Mouse (Mus musculus) midbrain, embryonic 12.5 days (tissue): ENCODE results near the gene Ecsit. TPM values are rescaled to one million over a fixed set of nuclear protein-coding genes. Genes with fewer than 3 reads are reported as not detected.
"Not testable (repeated sequence)": the region's sequence is repeated elsewhere in the genome, so short reads cannot be mapped to it uniquely, and the experiment has no call there.

Experiments
- ATAC-seq: fragments of 200-750 bp; cut with Nextera tagmentation; 2 replicates; pipeline ENCODE4 v1.8.0; 2017; ENCODE audit warnings: low read depth, moderate TSS enrichment, moderate library complexity; ENCODE audit not compliant: low FRiP score
- H3K27ac ChIP-seq: fragments of 300-500 bp; sonication (generic); replicated peaks from 2 replicates; pipeline ENCODE4 v1.5.1; 2016; ENCODE audit warnings: mild to moderate bottlenecking
- H3K27me3 ChIP-seq: fragments of 300-500 bp; sonication (generic); 2 replicates; pipeline ENCODE4 v1.6.1; 2016; ENCODE audit warnings: mild to moderate bottlenecking
- H3K36me3 ChIP-seq: fragments of 300-500 bp; sonication (generic); 2 replicates; pipeline ENCODE4 v1.6.1; 2016
- H3K4me1 ChIP-seq: fragments of 300-500 bp; sonication (generic); 2 replicates; pipeline ENCODE4 v1.6.1; 2016
- H3K4me2 ChIP-seq: fragments of 300-500 bp; sonication (generic); replicated peaks from 2 replicates; pipeline ENCODE4 v1.6.1; 2016; ENCODE audit warnings: mild to moderate bottlenecking, moderate library complexity
- H3K4me3 ChIP-seq: fragments of 300-500 bp; sonication (generic); 2 replicates; pipeline ENCODE4 v1.5.1; 2016; ENCODE audit warnings: mild to moderate bottlenecking
- H3K9ac ChIP-seq: fragments of 300-500 bp; sonication (generic); replicated peaks from 2 replicates; pipeline ENCODE4 v1.6.1; 2016; ENCODE audit warnings: mild to moderate bottlenecking, moderate library complexity
- H3K9me3 ChIP-seq: fragments of 300-500 bp; sonication (generic); 2 replicates; pipeline ENCODE4 v1.6.1; 2016; ENCODE audit warnings: mild to moderate bottlenecking
- WGBS: fragments of 180-500 bp; shearing (Covaris S2); methylation state at CpG from one replicate; pipeline ENCODE4 v1.1.7; 2016; 5-methylcytosine and 5-hydroxymethylcytosine counted together
- polyA plus RNA-seq: library from polyadenylated mRNA; unstranded; fragments of >200 nt; fragmentation: Nextera tagmentation; extraction: Ambion mirVana; gene quantifications from 2 replicates; pipeline ENCODE4 v1.2.1, GENCODE M21; 2016

The Ecsit gene
- polyA plus RNA-seq, 1 experiment from 2014 or later: 40.7 TPM

DNA sequence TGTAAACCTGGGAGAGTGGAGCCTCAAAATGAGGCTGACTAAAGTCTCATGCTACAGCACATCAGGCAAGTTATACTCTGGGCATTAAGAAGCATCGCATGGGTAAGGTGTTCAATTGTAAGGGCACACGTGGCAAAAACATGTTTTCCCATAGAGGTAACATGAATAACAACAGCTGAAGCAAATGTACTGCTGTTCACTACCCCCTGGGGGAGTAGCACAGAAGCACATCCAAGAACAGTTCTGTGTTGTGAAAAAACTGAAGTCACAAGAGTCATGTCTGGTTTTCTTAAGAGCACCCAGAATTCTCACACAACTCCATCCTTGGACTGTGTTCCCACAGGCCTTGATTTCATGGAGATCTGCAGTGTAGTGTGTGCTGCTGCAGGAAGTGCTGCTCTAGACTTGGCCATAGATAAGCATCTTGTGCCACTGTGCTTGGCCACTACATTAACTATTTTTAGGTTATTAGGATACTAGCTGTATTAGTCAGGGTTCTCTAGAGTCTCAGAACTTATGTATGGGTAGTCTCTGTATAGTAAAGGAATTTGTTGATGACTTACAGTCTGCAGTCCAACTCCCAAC lies 1.9 kb upstream of the Ecsit start:
- Histone ChIP-seq H3K4me1 (peaks cover 15% of the 10 kb centered on the region), H3K27ac (no peak overlapping the region), H3K4me2 (no peak overlapping the region), H3K36me3 (no peaks in the 10 kb centered on the region), H3K27me3 (no peaks in the 10 kb centered on the region), H3K9me3 (no peaks in the 10 kb centered on the region), H3K9ac (no peak overlapping the region), H3K4me3 (no peak overlapping the region)
- no peak for ATAC-seq
- WGBS: 81% methylated on average over 2 of the region's 2 CpGs

DNA sequence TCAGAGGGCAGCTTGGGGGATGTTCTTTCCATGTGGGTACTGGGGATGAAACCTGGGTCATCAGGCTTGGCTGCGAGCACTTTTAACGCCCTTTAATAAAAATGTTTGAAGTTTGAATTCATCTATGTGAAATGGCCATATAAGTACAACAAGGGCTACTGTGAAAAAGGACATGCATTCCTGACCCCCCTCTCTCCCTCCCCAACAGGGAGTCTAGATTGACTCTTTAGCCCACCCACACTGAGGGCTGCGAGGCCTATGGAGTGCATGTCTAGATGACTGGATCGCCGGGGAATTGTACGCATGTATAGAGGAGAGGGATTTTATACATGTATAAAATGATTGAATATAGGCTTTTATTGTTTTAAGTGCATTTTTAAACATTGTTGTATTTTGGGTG lies 774 bp upstream of the Ecsit start:
- Histone ChIP-seq H3K36me3 (no peaks in the 10 kb centered on the region), H3K27me3 (no peaks in the 10 kb centered on the region), H3K4me2 (peak overlapping the region; percentile 81), H3K27ac (no peak overlapping the region), H3K9ac (peak overlapping the region; percentile 70), H3K4me1 (peaks cover 15% of the 10 kb centered on the region), H3K4me3 (peak overlapping the region; percentile 73), H3K9me3 (no peaks in the 10 kb centered on the region)
- no peak for ATAC-seq
- WGBS: 78% methylated on average over 6 of the region's 6 CpGs

GRCm38 (mm10) chr9:22084667-22085021 lies 594 bp downstream of the Ecsit start:
- Histone ChIP-seq H3K9ac (peak overlapping the region; percentile 70), H3K4me1 (peaks cover 15% of the 10 kb centered on the region), H3K9me3 (no peaks in the 10 kb centered on the region), H3K36me3 (0 out of 2 replicates have a peak, but pooled peaks cover 4% of the 10 kb centered on the region), H3K4me2 (peak overlapping the region; percentile 81), H3K27ac (no peak overlapping the region), H3K4me3 (peak overlapping the region; percentile 73), H3K27me3 (no peaks in the 10 kb centered on the region)
- no peak for ATAC-seq
- 35% methylated on average over 4 of the region's 4 CpGs for WGBS

DNA sequence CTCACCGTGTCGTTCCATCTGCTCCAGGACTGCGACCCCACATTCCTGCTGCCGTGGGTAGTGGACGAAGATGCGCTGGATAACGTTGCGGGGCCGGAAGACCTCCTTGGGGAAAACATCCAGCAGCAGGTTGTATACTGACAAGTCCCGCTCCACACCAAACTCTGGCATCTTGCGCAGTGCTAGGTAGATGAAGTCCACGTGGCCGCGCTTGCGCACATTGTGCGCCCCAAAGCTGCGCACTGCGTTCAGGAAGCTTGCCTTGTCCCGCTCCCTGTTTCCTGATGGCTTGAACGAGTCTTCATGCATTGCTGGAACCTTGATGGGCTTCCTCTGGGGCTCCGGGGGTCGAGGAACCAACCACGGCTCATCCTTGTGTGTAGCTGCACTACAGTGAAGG lies 9.0 kb downstream of the Ecsit start:
- Histone ChIP-seq H3K27ac (no peak overlapping the region), H3K4me2 (no peak overlapping the region), H3K4me1 (no peaks in the 10 kb centered on the region), H3K27me3 (no peaks in the 10 kb centered on the region), H3K9ac (no peak overlapping the region), H3K9me3 (no peaks in the 10 kb centered on the region), H3K4me3 (no peak overlapping the region), H3K36me3 (peaks cover 44% of the 10 kb centered on the region)
- ATAC-seq: no peak
- WGBS: 93% methylated on average over 23 of the region's 23 CpGs

DNA sequence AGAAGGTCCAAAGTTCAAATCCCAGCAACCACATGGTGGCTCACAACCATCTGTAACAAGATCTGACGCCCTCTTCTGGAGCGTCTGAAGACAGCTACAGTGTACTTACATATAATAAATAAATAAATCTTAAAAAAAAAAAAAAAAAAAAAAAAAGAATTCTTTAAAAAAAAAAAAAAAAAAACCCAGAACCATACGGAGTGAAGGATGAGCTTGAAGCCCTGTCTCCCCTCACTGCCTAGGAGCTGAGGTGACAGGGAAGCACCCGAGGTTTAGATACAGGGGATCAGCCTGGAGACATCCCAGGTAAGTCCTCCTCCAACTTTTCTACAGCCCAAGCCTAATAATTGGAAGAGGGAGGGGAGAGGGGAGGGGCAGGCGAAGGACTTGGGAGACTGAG lies 9.5 kb downstream of the Ecsit start:
- 81% methylated on average over 5 of the region's 5 CpGs for WGBS
- not testable (repeated sequence) for H3K9ac ChIP-seq, H3K4me1 ChIP-seq, H3K27ac ChIP-seq, H3K9me3 ChIP-seq, H3K27me3 ChIP-seq, H3K4me2 ChIP-seq, H3K4me3 ChIP-seq, ATAC-seq
- H3K36me3 ChIP-seq: peaks cover 44% of the 10 kb centered on the region

DNA sequence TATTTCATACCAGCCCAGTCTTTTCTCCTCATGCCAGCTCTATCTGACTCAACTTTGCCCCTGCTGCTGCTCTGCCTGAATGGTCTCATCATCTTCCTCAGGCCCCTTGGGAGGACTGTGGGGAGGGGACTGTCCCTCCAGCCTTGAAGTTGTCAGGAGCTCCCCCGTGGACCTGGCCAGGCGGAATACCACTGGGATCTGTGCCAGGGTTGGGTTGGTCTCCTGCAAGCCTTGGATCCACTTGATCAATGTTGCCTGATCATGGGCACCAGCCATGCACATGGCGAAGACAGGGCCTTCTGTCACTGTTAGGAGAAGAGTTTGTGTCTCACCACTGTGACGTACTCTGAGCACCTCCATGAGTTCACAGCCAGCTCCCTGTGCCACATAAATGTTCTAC lies 13.0 kb downstream of the Ecsit start:
- Histone ChIP-seq H3K27ac (no peak overlapping the region), H3K27me3 (no peaks in the 10 kb centered on the region), H3K36me3 (peaks cover 45% of the 10 kb centered on the region), H3K9ac (no peak overlapping the region), H3K4me2 (no peak overlapping the region), H3K9me3 (no peaks in the 10 kb centered on the region), H3K4me3 (no peak overlapping the region), H3K4me1 (peaks cover 11% of the 10 kb centered on the region)
- ATAC-seq: no peak
- WGBS: 92% methylated on average over 4 of the region's 4 CpGs

GRCm38 (mm10) chr9:22070791-22071573 lies 14.3 kb downstream of the Ecsit start, which contains the start of the genes Gm49318 and Zfp653:
Gm49318 (minus strand) TSS chr9:22071259.
Zfp653 (minus strand) TSS chr9:22071376.
- H3K9me3 ChIP-seq: no peaks in the 10 kb centered on the region
- peaks cover 51% of the 10 kb centered on the region for H3K36me3 ChIP-seq
- peak within 1 kb of the TSS; percentile 95 for H3K27ac ChIP-seq
- peak; percentile 98 for ATAC-seq
- no peaks in the 10 kb centered on the region for H3K27me3 ChIP-seq
- peaks cover 11% of the 10 kb centered on the region for H3K4me1 ChIP-seq
- WGBS: under 1% methylated on average over 79 of the region's 87 CpGs
- peak within 1 kb of the TSS; percentile 61 for H3K4me2 ChIP-seq
- H3K4me3 ChIP-seq: peak within 1 kb of the TSS; percentile 90
- peak within 1 kb of the TSS; percentile 93 for H3K9ac ChIP-seq

DNA sequence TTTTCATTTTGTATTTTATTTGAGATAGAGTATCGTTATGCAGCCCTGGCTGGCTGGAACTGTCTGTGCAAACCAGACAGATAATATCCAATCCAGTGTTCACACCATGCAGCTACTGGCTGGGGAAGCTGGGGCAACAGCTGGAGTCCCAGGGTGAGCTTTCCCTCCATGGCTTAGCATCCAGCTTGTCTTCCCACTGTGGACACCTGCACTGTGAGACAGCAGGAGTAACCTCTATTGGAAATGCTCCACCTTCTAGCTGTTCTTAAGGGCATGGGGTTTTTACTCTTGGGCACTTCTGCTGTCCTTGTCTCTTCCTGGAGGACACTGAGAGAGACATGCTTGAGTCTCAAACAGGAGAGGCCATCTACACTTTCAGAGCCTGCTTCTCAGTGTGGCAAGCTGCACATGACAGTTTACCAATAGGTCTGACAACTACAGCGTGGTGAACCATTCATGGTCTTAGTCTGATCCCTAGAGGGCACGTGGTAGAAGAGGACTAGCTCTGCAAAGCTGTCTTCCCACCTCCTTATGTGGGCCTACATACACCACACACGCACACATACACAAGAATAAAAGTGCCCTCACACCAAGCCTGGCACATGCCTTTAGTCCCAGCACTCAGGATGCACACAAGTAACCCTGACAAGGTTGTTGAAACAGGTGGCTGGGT lies 15.2 kb downstream of the Ecsit start:
- ATAC-seq: peak; percentile 35
- WGBS: 67% methylated on average over 4 of the region's 4 CpGs
- Histone ChIP-seq H3K27me3 (no peaks in the 10 kb centered on the region), H3K9me3 (no peaks in the 10 kb centered on the region), H3K4me2 (peak overlapping the region; percentile 61), H3K36me3 (peaks cover 58% of the 10 kb centered on the region), H3K9ac (peak overlapping the region; percentile 93; the same call in 1 of the 2 replicates), H3K4me1 (peaks cover 11% of the 10 kb centered on the region), H3K4me3 (peak overlapping the region; percentile 90), H3K27ac (peak overlapping the region; percentile 95; the same call in 1 of the 2 replicates)

DNA sequence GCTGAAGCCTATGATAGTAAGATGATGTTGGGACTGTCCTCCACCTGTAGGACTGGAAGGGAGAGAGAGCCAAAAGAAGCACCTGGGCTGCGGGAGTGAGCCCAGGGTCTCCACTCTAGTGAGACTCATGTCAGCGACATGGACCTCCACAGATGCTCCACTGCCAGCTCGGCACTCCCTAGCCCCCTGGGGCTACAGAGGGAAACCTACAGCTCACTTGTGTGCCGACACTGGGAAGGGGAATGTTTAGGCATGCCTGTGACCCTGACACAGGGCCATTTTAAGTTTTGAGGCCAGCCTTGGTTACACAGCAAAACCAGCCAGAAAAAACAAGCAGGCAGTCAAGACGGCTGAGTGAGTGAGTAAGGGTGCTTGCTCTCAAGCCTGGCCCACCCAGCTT lies 18.0 kb downstream of the Ecsit start:
- H3K36me3 ChIP-seq: peaks cover 61% of the 10 kb centered on the region
- ATAC-seq: no peak
- no peaks in the 10 kb centered on the region for H3K9me3 ChIP-seq
- WGBS: 82% methylated on average over 5 of the region's 5 CpGs
- H3K27me3 ChIP-seq: no peaks in the 10 kb centered on the region
- 0 out of 2 replicates have a peak overlapping the region, but pooled peaks have one; percentile 1 for H3K9ac ChIP-seq
- peaks cover 11% of the 10 kb centered on the region for H3K4me1 ChIP-seq
- no peak overlapping the region for H3K4me3 ChIP-seq
- H3K4me2 ChIP-seq: no peak overlapping the region
- H3K27ac ChIP-seq: no peak overlapping the region

- WGBS: 83% methylated on average over 3 of the region's 3 CpGs
- peaks cover 67% of the 10 kb centered on the region for H3K36me3 ChIP-seq
- H3K4me1 ChIP-seq: peaks cover 11% of the 10 kb centered on the region
Observed at GRCm38 (mm10) chr9:22066433-22066832, 18.8 kb downstream of the Ecsit start.

GRCm38 (mm10) chr9:22065642-22066041 lies 19.6 kb downstream of the Ecsit start:
- Histone ChIP-seq H3K36me3 (peaks cover 75% of the 10 kb centered on the region), H3K4me3 (no peak overlapping the region), H3K4me2 (no peak overlapping the region), H3K4me1 (peaks cover 11% of the 10 kb centered on the region), H3K27me3 (no peaks in the 10 kb centered on the region), H3K9ac (no peak overlapping the region), H3K27ac (no peak overlapping the region), H3K9me3 (no peaks in the 10 kb centered on the region)
- WGBS: 95% methylated on average over 11 of the region's 11 CpGs
- ATAC-seq: no peak

More at GRCm38 (mm10) chr9:22066433-22066832, 18.8 kb downstream of the Ecsit start:
- no peaks in the 10 kb centered on the region for H3K9me3 ChIP-seq
- no peaks in the 10 kb centered on the region for H3K27me3 ChIP-seq
- H3K9ac ChIP-seq: no peak overlapping the region
- no peak for ATAC-seq
- no peak overlapping the region for H3K4me3 ChIP-seq
- no peak overlapping the region for H3K4me2 ChIP-seq
- no peak overlapping the region for H3K27ac ChIP-seq

GRCm38 (mm10) chr9:22064341-22064740 lies 20.9 kb downstream of the Ecsit start:
- H3K9ac ChIP-seq: no peak overlapping the region
- no peaks in the 10 kb centered on the region for H3K9me3 ChIP-seq
- H3K4me3 ChIP-seq: no peak overlapping the region
- H3K4me2 ChIP-seq: no peak overlapping the region
- H3K27me3 ChIP-seq: no peaks in the 10 kb centered on the region
- H3K4me1 ChIP-seq: no peaks in the 10 kb centered on the region
- peaks cover 84% of the 10 kb centered on the region for H3K36me3 ChIP-seq
- H3K27ac ChIP-seq: no peak overlapping the region
- 96% methylated on average over 3 of the region's 3 CpGs for WGBS
- no peak for ATAC-seq
